Mouse (Mus musculus) embryonic fibroblast, embryonic 13.5 days (primary cell): ENCODE data around the gene Gm43191. TPM values are rescaled to one million over a fixed set of nuclear protein-coding genes. Genes with fewer than 3 reads are reported as not detected.
"Not testable (repeated sequence)": the region's sequence is repeated elsewhere in the genome, so short reads cannot be mapped to it uniquely, and the experiment has no call there.

ENCODE experiments used
- H3K27ac ChIP-seq: 2 replicates; pipeline ENCODE4 v1.5.1; 2012; ENCODE audit warnings: low read length, control low read depth, inconsistent platforms; ENCODE audit not compliant: insufficient read depth
- H3K4me1 ChIP-seq: 2 replicates; pipeline ENCODE4 v1.6.1; 2011; ENCODE audit warnings: low read length; ENCODE audit not compliant: control insufficient read depth, insufficient read depth
- H3K4me3 ChIP-seq: 2 replicates; pipeline ENCODE4 v1.5.1; 2011; ENCODE audit warnings: mild to moderate bottlenecking, control low read depth, low read length; ENCODE audit not compliant: insufficient read depth
- CTCF ChIP-seq: IDR thresholded peaks from 2 replicates; pipeline ENCODE4 v1.5.1; 2011; ENCODE audit warnings: mild to moderate bottlenecking, control low read depth, low read length, moderate library complexity, borderline replicate concordance; ENCODE audit not compliant: insufficient read depth
- POLR2A ChIP-seq: IDR thresholded peaks from 2 replicates; pipeline ENCODE4 v1.6.1; 2011; ENCODE audit warnings: low read depth, mild to moderate bottlenecking, control low read depth, low read length, moderate library complexity
- polyA plus RNA-seq: library from polyadenylated mRNA; stranded (reverse); fragments of >200 nt; gene quantifications from 2 replicates; pipeline ENCODE4 v1.2.4, GENCODE M21; 2011; ENCODE audit warnings: low read depth; ENCODE audit not compliant: missing spikeins, insufficient read length

Gene Gm43191
- polyA plus RNA-seq, 1 experiment, result not detected

GRCm38 (mm10) chr3:116662463-116662863 is 18.6 kb downstream of the Gm43191 start, which contains the start of gene Mfsd14a:
Mfsd14a (minus strand) TSS chr3:116662677.
- TF ChIP-seq CTCF (no peak), POLR2A (peak; percentile 96)
- Histone ChIP-seq H3K4me1 (peaks cover 5% of the 10 kb centered on the region), H3K27ac (peak within 1 kb of the TSS; percentile 68), H3K4me3 (peak within 1 kb of the TSS; percentile 100)

- TF ChIP-seq POLR2A (no peak), CTCF (no peak)
- peaks cover 8% of the 10 kb centered on the region for H3K4me1 ChIP-seq
- H3K4me3 ChIP-seq, result peak overlapping the region; percentile 100
- H3K27ac ChIP-seq, result peak overlapping the region; percentile 68
Observed at GRCm38 (mm10) chr3:116661870-116662414, 19.1 kb downstream of the Gm43191 start.

- Histone ChIP-seq H3K27ac (peak overlapping the region; percentile 68), H3K4me3 (peak overlapping the region; percentile 100), H3K4me1 (peaks cover 8% of the 10 kb centered on the region)
- TF ChIP-seq CTCF (no peak), POLR2A (no peak)
Observed at GRCm38 (mm10) chr3:116661288-116661869, 19.7 kb downstream of the Gm43191 start.

GRCm38 (mm10) chr3:116659856-116660430 is 21.1 kb downstream of the Gm43191 start:
- Histone ChIP-seq H3K27ac (no peak overlapping the region), H3K4me1 (peaks cover 8% of the 10 kb centered on the region), H3K4me3 (no peak overlapping the region)
- TF ChIP-seq POLR2A (no peak), CTCF (no peak)

- Histone ChIP-seq H3K27ac (no peak overlapping the region), H3K4me1 (peaks cover 8% of the 10 kb centered on the region), H3K4me3 (no peak overlapping the region)
- TF ChIP-seq CTCF (no peak), POLR2A (no peak)
Observed at GRCm38 (mm10) chr3:116658928-116659565, 22.0 kb downstream of the Gm43191 start.

GRCm38 (mm10) chr3:116656184-116656965 is 24.7 kb downstream of the Gm43191 start:
- TF ChIP-seq CTCF (no peak), POLR2A (no peak)
- peaks cover 15% of the 10 kb centered on the region for H3K4me1 ChIP-seq
- no peak overlapping the region for H3K27ac ChIP-seq
- no peak overlapping the region for H3K4me3 ChIP-seq

- H3K4me3 ChIP-seq, H3K27ac ChIP-seq: not testable (repeated sequence)
- H3K4me1 ChIP-seq, result peaks cover 12% of the 10 kb centered on the region
Observed at GRCm38 (mm10) chr3:116654051-116654450, 27.0 kb downstream of the Gm43191 start.

GRCm38 (mm10) chr3:116653278-116653945 is 27.6 kb downstream of the Gm43191 start:
- Histone ChIP-seq H3K4me1 (peaks cover 12% of the 10 kb centered on the region), H3K27ac (no peak overlapping the region), H3K4me3 (no peak overlapping the region)
- TF ChIP-seq CTCF (no peak), POLR2A (no peak)

GRCm38 (mm10) chr3:116652033-116652446 is 29.0 kb downstream of the Gm43191 start:
- peaks cover 10% of the 10 kb centered on the region for H3K4me1 ChIP-seq
- no peak for TF ChIP-seq POLR2A
- no peak for TF ChIP-seq CTCF
- no peak overlapping the region for H3K27ac ChIP-seq
- H3K4me3 ChIP-seq, result no peak overlapping the region
